Mouse (Mus musculus): ENCODE data around the gene Asxl1. TPM values are rescaled to one million over a fixed set of nuclear protein-coding genes. Genes with fewer than 3 reads are reported as not detected.

The Asxl1 gene
- polyA plus RNA-seq, 1 experiment, result 15.3 TPM

GRCm38 (mm10) chr2:153423113-153423512, 77.5 kb downstream of the Asxl1 start:
- Histone ChIP-seq H3K4me1 (ENCODE audit: control insufficient read depth, insufficient read depth, low read length) (peaks cover 7% of the 10 kb centered on the region), H3K4me3 (replicated peaks; ENCODE audit: extremely low read depth, low read depth, low read length) (no peak overlapping the region)
- DNase-seq, result no peak
- TF ChIP-seq POLR2A (IDR thresholded peaks at IDR 0.05; ENCODE audit: borderline replicate concordance, extremely low read depth, low read depth, low read length) (no peak), CTCF (IDR thresholded peaks at IDR 0.05; ENCODE audit: insufficient read depth, low read length) (no peak)
- 74% methylated on average over 3 of the region's 3 CpGs for WGBS

GRCm38 (mm10) chr2:153424557-153424956, 78.9 kb downstream of the Asxl1 start:
- TF ChIP-seq CTCF (IDR thresholded peaks at IDR 0.05; ENCODE audit: insufficient read depth, low read length), result no peak
- TF ChIP-seq POLR2A (IDR thresholded peaks at IDR 0.05; ENCODE audit: borderline replicate concordance, extremely low read depth, low read depth, low read length), result no peak
- WGBS, result 50% methylated on average over 8 of the region's 8 CpGs
- H3K4me1 ChIP-seq (ENCODE audit: control insufficient read depth, insufficient read depth, low read length), result peaks cover 14% of the 10 kb centered on the region
- H3K4me3 ChIP-seq (replicated peaks; ENCODE audit: extremely low read depth, low read depth, low read length), result no peak overlapping the region
- no peak for DNase-seq

- TF ChIP-seq CTCF (IDR thresholded peaks at IDR 0.05; ENCODE audit: insufficient read depth, low read length) (no peak), POLR2A (IDR thresholded peaks at IDR 0.05; ENCODE audit: borderline replicate concordance, extremely low read depth, low read depth, low read length) (no peak)
- Histone ChIP-seq H3K4me3 (replicated peaks; ENCODE audit: extremely low read depth, low read depth, low read length) (no peak overlapping the region), H3K4me1 (ENCODE audit: control insufficient read depth, insufficient read depth, low read length) (peaks cover 14% of the 10 kb centered on the region)
- DNase-seq, result no peak
- 84% methylated on average over 4 of the region's 4 CpGs for WGBS
Measured at GRCm38 (mm10) chr2:153425124-153425844, 79.7 kb downstream of the Asxl1 start.

GRCm38 (mm10) chr2:153425998-153426670, 80.5 kb downstream of the Asxl1 start:
- TF ChIP-seq CTCF (IDR thresholded peaks at IDR 0.05; ENCODE audit: insufficient read depth, low read length) (no peak), POLR2A (IDR thresholded peaks at IDR 0.05; ENCODE audit: borderline replicate concordance, extremely low read depth, low read depth, low read length) (no peak)
- WGBS, result 74% methylated on average over 9 of the region's 9 CpGs
- no peak for DNase-seq
- Histone ChIP-seq H3K4me3 (replicated peaks; ENCODE audit: extremely low read depth, low read depth, low read length) (no peak overlapping the region), H3K4me1 (ENCODE audit: control insufficient read depth, insufficient read depth, low read length) (peaks cover 14% of the 10 kb centered on the region)

- no peak for TF ChIP-seq POLR2A (IDR thresholded peaks at IDR 0.05; ENCODE audit: borderline replicate concordance, extremely low read depth, low read depth, low read length)
- no peak for TF ChIP-seq CTCF (IDR thresholded peaks at IDR 0.05; ENCODE audit: insufficient read depth, low read length)
- no peak for DNase-seq
- 30% methylated on average over 2 of the region's 2 CpGs for WGBS
- Histone ChIP-seq H3K4me3 (replicated peaks; ENCODE audit: extremely low read depth, low read depth, low read length) (no peak overlapping the region), H3K4me1 (ENCODE audit: control insufficient read depth, insufficient read depth, low read length) (peaks cover 19% of the 10 kb centered on the region)
Measured at GRCm38 (mm10) chr2:153426931-153427330, 81.3 kb downstream of the Asxl1 start.

GRCm38 (mm10) chr2:153428485-153428884, 82.9 kb downstream of the Asxl1 start:
- 30% methylated on average over 2 of the region's 2 CpGs for WGBS
- peaks cover 32% of the 10 kb centered on the region for H3K4me1 ChIP-seq (ENCODE audit: control insufficient read depth, insufficient read depth, low read length)
- H3K4me3 ChIP-seq (replicated peaks; ENCODE audit: extremely low read depth, low read depth, low read length), result no peak overlapping the region
- no peak for DNase-seq
- TF ChIP-seq POLR2A (IDR thresholded peaks at IDR 0.05; ENCODE audit: borderline replicate concordance, extremely low read depth, low read depth, low read length), result no peak
- no peak for TF ChIP-seq CTCF (IDR thresholded peaks at IDR 0.05; ENCODE audit: insufficient read depth, low read length)

GRCm38 (mm10) chr2:153430571-153430970, 84.9 kb downstream of the Asxl1 start:
- H3K4me1 ChIP-seq (ENCODE audit: control insufficient read depth, insufficient read depth, low read length), result peaks cover 30% of the 10 kb centered on the region
- no peak for TF ChIP-seq CTCF (IDR thresholded peaks at IDR 0.05; ENCODE audit: insufficient read depth, low read length)
- no peak for TF ChIP-seq POLR2A (IDR thresholded peaks at IDR 0.05; ENCODE audit: borderline replicate concordance, extremely low read depth, low read depth, low read length)
- DNase-seq, result no peak
- H3K4me3 ChIP-seq (replicated peaks; ENCODE audit: extremely low read depth, low read depth, low read length), result no peak overlapping the region
- WGBS, result 88% methylated on average over 1 of the region's 1 CpGs

- Histone ChIP-seq H3K4me3 (replicated peaks; ENCODE audit: extremely low read depth, low read depth, low read length) (no peak overlapping the region), H3K4me1 (ENCODE audit: control insufficient read depth, insufficient read depth, low read length) (peaks cover 47% of the 10 kb centered on the region)
- peak; percentile 14 for DNase-seq
- no peak for TF ChIP-seq CTCF (IDR thresholded peaks at IDR 0.05; ENCODE audit: insufficient read depth, low read length)
- TF ChIP-seq POLR2A (IDR thresholded peaks at IDR 0.05; ENCODE audit: borderline replicate concordance, extremely low read depth, low read depth, low read length), result no peak
- WGBS, result 37% methylated on average over 7 of the region's 7 CpGs
Measured at GRCm38 (mm10) chr2:153432492-153432891, 86.9 kb downstream of the Asxl1 start.

- TF ChIP-seq POLR2A (IDR thresholded peaks at IDR 0.05; ENCODE audit: borderline replicate concordance, extremely low read depth, low read depth, low read length) (no peak), CTCF (IDR thresholded peaks at IDR 0.05; ENCODE audit: insufficient read depth, low read length) (no peak)
- 46% methylated on average over 3 of the region's 3 CpGs for WGBS
- no peak for DNase-seq
- peaks cover 44% of the 10 kb centered on the region for H3K4me1 ChIP-seq (ENCODE audit: control insufficient read depth, insufficient read depth, low read length)
- H3K4me3 ChIP-seq (replicated peaks; ENCODE audit: extremely low read depth, low read depth, low read length), result no peak overlapping the region
Measured at GRCm38 (mm10) chr2:153433859-153434258, 88.2 kb downstream of the Asxl1 start.
